Comparison of ENCODE assay signal across 11 mouse cellular contexts in the genomic region with DNA sequence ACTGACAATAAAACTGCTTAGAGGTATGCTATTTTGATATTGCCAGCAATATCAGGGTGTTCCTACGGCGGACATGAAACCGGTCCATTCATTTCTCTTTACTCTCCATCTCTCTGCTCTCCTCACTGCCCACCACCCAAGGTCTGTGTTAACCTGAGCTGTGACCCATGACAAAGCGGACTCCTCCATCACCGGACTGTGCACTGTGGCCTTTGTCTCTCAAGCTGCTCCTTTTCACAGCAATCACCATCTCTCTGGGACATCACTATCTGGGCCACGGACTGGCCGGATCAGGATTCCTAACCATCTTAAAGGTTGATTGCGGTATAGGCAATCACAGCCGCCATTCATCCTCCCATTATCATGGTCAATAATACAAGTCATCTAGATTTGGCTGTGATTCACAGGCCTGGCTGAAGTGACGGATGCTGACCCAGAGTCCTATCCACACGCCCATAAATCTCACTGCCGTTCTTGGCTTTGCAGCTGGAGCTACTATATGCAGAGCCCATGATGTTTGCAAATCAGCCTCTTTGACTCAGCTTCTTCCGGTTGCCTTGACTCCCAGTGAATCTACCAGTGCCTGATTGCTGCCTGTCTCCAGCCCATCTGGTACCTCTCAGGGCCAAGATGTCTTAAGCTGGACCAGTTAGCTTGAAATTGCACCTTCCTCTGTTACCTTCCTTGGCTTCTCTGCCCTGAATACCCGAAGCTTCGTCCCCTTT. TPM values are rescaled to one million over a fixed set of nuclear protein-coding genes. Genes with fewer than 3 reads are reported as not detected.
DNase-seq lines count a peak whose midpoint lies in the region; ATAC-seq and TF ChIP-seq lines count a peak whose summit lies in the region.
"Had no signal": no experiment of that assay in that cellular context is flagged by ENCODE, and none has a peak within 500 bp of the region (broad histone marks: within the 10 kb centered on the region; RNA-seq: fewer than 3 reads in every experiment).

No protein-coding gene starts in this region.

- no peaks in the 10 kb centered on the region for H3K4me1 ChIP-seq in lung, embryonic 14.5 days (ENCODE audit: insufficient read depth)
- H3K4me1 ChIP-seq in lung, postnatal 0 days (ENCODE audit: insufficient read depth, low read depth, low read length) = no peaks in the 10 kb centered on the region
- 0 out of 2 replicates have a peak, but pooled peaks cover 6% of the 10 kb centered on the region for H3K4me1 ChIP-seq in hindbrain, embryonic 14.5 days (replicated peaks; ENCODE audit: control insufficient read depth, insufficient read depth, low read length)
- H3K4me1 ChIP-seq in neural tube, embryonic 12.5 days = peaks cover 18% of the 10 kb centered on the region

- H3K9me3 ChIP-seq in lung, embryonic 14.5 days (ENCODE audit: low read depth, low read length) = no peaks in the 10 kb centered on the region; the same call in 1 of the 2 replicates
- no peaks in the 10 kb centered on the region for H3K9me3 ChIP-seq in lung, postnatal 0 days (ENCODE audit: low read length)
- no peaks in the 10 kb centered on the region for H3K9me3 ChIP-seq in hindbrain, embryonic 14.5 days (ENCODE audit: control insufficient read depth, low read length)
- 0 out of 2 replicates have a peak, but pooled peaks cover 3% of the 10 kb centered on the region for H3K9me3 ChIP-seq in neural tube, embryonic 12.5 days

- 58% methylated on average over 15 of the region's 15 CpGs for WGBS in lung, embryonic 14.5 days
- 61% methylated on average over 15 of the region's 15 CpGs for WGBS in lung, postnatal 0 days
- WGBS in hindbrain, embryonic 14.5 days = 37% methylated on average over 15 of the region's 15 CpGs
- WGBS in neural tube, embryonic 12.5 days = 42% methylated on average over 15 of the region's 15 CpGs

- no peaks in the 10 kb centered on the region for H3K27me3 ChIP-seq in lung, embryonic 14.5 days (ENCODE audit: insufficient read depth, low read length)
- no peaks in the 10 kb centered on the region for H3K27me3 ChIP-seq in lung, postnatal 0 days (replicated peaks; ENCODE audit: insufficient read depth, low read length)
- no peaks in the 10 kb centered on the region for H3K27me3 ChIP-seq in hindbrain, embryonic 14.5 days (ENCODE audit: control insufficient read depth, insufficient read depth, low read length)
- no peaks in the 10 kb centered on the region for H3K27me3 ChIP-seq in neural tube, embryonic 12.5 days (replicated peaks)

- H3K4me2 ChIP-seq in lung, embryonic 14.5 days = no peak overlapping the region
- no peak overlapping the region for H3K4me2 ChIP-seq in lung, postnatal 0 days (replicated peaks; ENCODE audit: low read depth, low read length)
- H3K4me2 ChIP-seq in hindbrain, embryonic 14.5 days (replicated peaks) = no peak overlapping the region
- no peak overlapping the region for H3K4me2 ChIP-seq in neural tube, embryonic 12.5 days (replicated peaks)

- no peak for TF ChIP-seq EP300 in lung, postnatal 0 days (IDR thresholded peaks at IDR 0.05)

- peak; percentile 56; the same call in 1 of the 2 replicates for ATAC-seq in lung, embryonic 14.5 days (ENCODE audit: insufficient read depth)
- no peak for ATAC-seq in lung, postnatal 0 days
- 0 out of 2 replicates have a peak, but pooled peaks have one; percentile 25 for ATAC-seq in hindbrain, embryonic 14.5 days (ENCODE audit: low FRiP score)
- peak; percentile 51; the same call in 1 of the 2 replicates for ATAC-seq in neural tube, embryonic 12.5 days (ENCODE audit: low FRiP score, low read depth)
- no peak for ATAC-seq in megakaryocyte, adult 5-6 weeks (ENCODE audit: poor library complexity, severe bottlenecking)
- no peak for ATAC-seq in activated CD4-positive, CD25-positive, alpha-beta regulatory T cell, adult 4 months

- H3K9ac ChIP-seq in lung, embryonic 14.5 days = no peak overlapping the region
- H3K9ac ChIP-seq in lung, postnatal 0 days (replicated peaks; ENCODE audit: low read depth) = no peak overlapping the region
- H3K9ac ChIP-seq in hindbrain, embryonic 14.5 days = no peak overlapping the region
- no peak overlapping the region for H3K9ac ChIP-seq in neural tube, embryonic 12.5 days
- H3K9ac ChIP-seq: liver, embryonic 14.5 days had no signal

- no peaks in the 10 kb centered on the region for H3K36me3 ChIP-seq in lung, embryonic 14.5 days (ENCODE audit: insufficient read depth)
- H3K36me3 ChIP-seq in lung, postnatal 0 days (ENCODE audit: insufficient read depth, low read length) = no peaks in the 10 kb centered on the region
- H3K36me3 ChIP-seq in hindbrain, embryonic 14.5 days (replicated peaks; ENCODE audit: control insufficient read depth, insufficient read depth) = no peaks in the 10 kb centered on the region
- H3K36me3 ChIP-seq in neural tube, embryonic 12.5 days = no peaks in the 10 kb centered on the region

- TF ChIP-seq CTCF in lung, embryonic 14.5 days (IDR thresholded peaks at IDR 0.05; ENCODE audit: low read depth) = no peak
- TF ChIP-seq CTCF in lung, postnatal 0 days (IDR thresholded peaks at IDR 0.05) = no peak

- DNase-seq in lung, embryonic 14.5 days = peak; percentile 47
- DNase-seq in lung, postnatal 0 days (ENCODE audit: low spot score) = no peak
- peak; percentile 51 for DNase-seq in embryo, embryonic 10.5 days (ENCODE audit: low spot score)
- DNase-seq in hindbrain, embryonic 14.5 days (ENCODE audit: low spot score) = no peak
- DNase-seq: heart, adult 11 months; kidney, adult 11 months had no signal

- H3K27ac ChIP-seq in lung, embryonic 14.5 days (ENCODE audit: low read depth) = no peak overlapping the region
- H3K27ac ChIP-seq in lung, postnatal 0 days (ENCODE audit: low read length) = no peak overlapping the region
- H3K27ac ChIP-seq in hindbrain, embryonic 14.5 days = no peak overlapping the region
- H3K27ac ChIP-seq in neural tube, embryonic 12.5 days = no peak overlapping the region
- H3K27ac ChIP-seq: liver, embryonic 14.5 days; stomach, postnatal 0 days had no signal

- no peak overlapping the region for H3K4me3 ChIP-seq in lung, embryonic 14.5 days (ENCODE audit: low read depth, low read length)
- H3K4me3 ChIP-seq in lung, postnatal 0 days (ENCODE audit: low read depth, low read length) = no peak overlapping the region
- H3K4me3 ChIP-seq in hindbrain, embryonic 14.5 days (replicated peaks; ENCODE audit: low read length) = no peak overlapping the region
- no peak overlapping the region for H3K4me3 ChIP-seq in neural tube, embryonic 12.5 days

RNA-seq across cellular contexts. Expression of gene Bcl9, which starts 28.1 kb away (rescaled TPM):
- 46.1 and 49.7 TPM in 2 replicates for polyA plus RNA-seq in lung, embryonic 14.5 days (2014; fragmentation: Nextera tagmentation; extraction: Ambion mirVana)
- polyA plus RNA-seq in lung, postnatal 0 days (2015; fragmentation: Nextera tagmentation; extraction: Ambion mirVana) = 26.6 and 27.1 TPM in 2 replicates
- polyA plus RNA-seq in hindbrain, embryonic 14.5 days (2014; fragmentation: Nextera tagmentation; extraction: Ambion mirVana) = 51.8 and 62.3 TPM in 2 replicates
- 60.9 and 72.2 TPM in 2 replicates for polyA plus RNA-seq in neural tube, embryonic 12.5 days (2016; fragmentation: Nextera tagmentation; extraction: Ambion mirVana)
- total RNA-seq in megakaryocyte, adult 5-6 weeks (2015) = 10.2 and 12.7 TPM in 2 replicates
- 3.0 and 4.1 TPM in 2 replicates for total RNA-seq in megakaryocyte, adult 5-6 weeks (2017)
- 1 to 10 TPM; 2.7 to 3.2 TPM for polyA plus RNA-seq in activated CD4-positive, CD25-positive, alpha-beta regulatory T cell, adult 4 months (2017; shearing (Covaris generic))

Comparison
In these comparisons a context has a peak if more than half of its experiments do, and no peak if none do; other contexts are left out.
1. ATAC-seq: peak in lung, embryonic 14.5 days (single experiment), hindbrain, embryonic 14.5 days (single experiment) and neural tube, embryonic 12.5 days (single experiment); none in lung, postnatal 0 days (single experiment), megakaryocyte, adult 5-6 weeks (single experiment) and activated CD4-positive, CD25-positive, alpha-beta regulatory T cell, adult 4 months (single experiment).
2. DNase-seq: peak in lung, embryonic 14.5 days (single experiment) and embryo, embryonic 10.5 days (single experiment); none in lung, postnatal 0 days (single experiment) and hindbrain, embryonic 14.5 days (single experiment).